Mouse (Mus musculus): ENCODE data around the gene Adgrv1. TPM values are rescaled to one million over a fixed set of nuclear protein-coding genes. Genes with fewer than 3 reads are reported as not detected.

The Adgrv1 gene
- polyA plus RNA-seq, 1 experiment from 2014 or later: 1.4 TPM

DNA sequence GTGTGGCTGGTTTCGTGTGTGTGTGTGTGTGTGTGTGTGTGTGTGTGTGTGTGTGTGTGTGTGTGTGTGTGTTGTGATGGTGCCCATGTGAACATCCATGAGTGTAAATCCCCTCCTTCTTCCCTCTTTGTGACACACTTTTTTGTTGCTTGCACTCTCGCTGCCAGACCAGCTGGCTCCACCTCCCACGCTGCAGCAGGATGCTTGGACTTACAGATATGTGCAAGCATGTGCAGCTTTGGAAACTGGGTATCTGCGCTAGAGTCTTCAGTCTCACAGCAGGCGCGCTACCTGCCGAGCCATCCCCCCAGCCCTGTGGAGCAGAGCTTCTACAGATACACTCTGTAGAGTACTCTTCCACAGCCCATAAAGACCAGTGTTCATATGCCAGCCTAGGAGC is 122.8 kb downstream of the Adgrv1 start:
- no peaks in the 10 kb centered on the region for H3K27me3 ChIP-seq (ENCODE audit: control insufficient read depth, insufficient read depth, low read length)
- H3K4me2 ChIP-seq (replicated peaks; ENCODE audit: low read depth): no peak overlapping the region
- no peak overlapping the region for H3K4me3 ChIP-seq (ENCODE audit: low read depth, low read length)
- TF ChIP-seq EP300 (optimal IDR thresholded peaks at IDR 0.05) (no peak), CTCF (IDR thresholded peaks at IDR 0.05; ENCODE audit: low read depth) (no peak)
- no peaks in the 10 kb centered on the region for H3K36me3 ChIP-seq (ENCODE audit: control insufficient read depth, insufficient read depth, low read length)
- H3K9ac ChIP-seq (ENCODE audit: low read length): no peak overlapping the region
- ATAC-seq (ENCODE audit: low FRiP score, low TSS enrichment): no peak
- no peak overlapping the region for H3K27ac ChIP-seq (replicated peaks)
- 87% methylated on average over 7 of the region's 7 CpGs for WGBS
- H3K9me3 ChIP-seq (ENCODE audit: control insufficient read depth, low read length): no peaks in the 10 kb centered on the region
- DNase-seq (ENCODE audit: low spot score): no peak
- H3K4me1 ChIP-seq (replicated peaks; ENCODE audit: control insufficient read depth, insufficient read depth): no peaks in the 10 kb centered on the region

DNA sequence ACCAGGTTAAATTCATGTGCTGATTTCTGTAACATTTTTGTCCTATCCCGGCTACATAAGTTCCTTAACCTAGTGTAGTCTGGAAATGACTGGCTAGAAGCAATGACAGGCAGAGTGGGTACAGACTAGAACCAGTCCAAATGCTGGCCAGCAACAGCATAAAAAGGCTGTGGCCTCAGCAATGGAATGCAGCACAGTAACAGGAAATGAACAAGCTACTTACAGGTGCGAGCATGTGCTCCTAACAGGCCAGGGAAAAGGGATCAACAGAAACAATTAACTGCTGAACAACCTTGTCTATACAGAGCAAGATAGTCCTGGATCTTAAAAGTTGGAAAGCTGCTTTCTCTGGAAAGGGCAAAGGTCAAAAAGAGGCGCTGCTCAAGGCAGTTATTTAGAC is 135.9 kb downstream of the Adgrv1 start:
- H3K9me3 ChIP-seq (ENCODE audit: control insufficient read depth, low read length): no peaks in the 10 kb centered on the region
- H3K4me3 ChIP-seq (ENCODE audit: low read depth, low read length): no peak overlapping the region
- no peak overlapping the region for H3K9ac ChIP-seq (ENCODE audit: low read length)
- TF ChIP-seq EP300 (optimal IDR thresholded peaks at IDR 0.05): no peak
- no peak for TF ChIP-seq CTCF (IDR thresholded peaks at IDR 0.05; ENCODE audit: low read depth)
- H3K4me1 ChIP-seq (replicated peaks; ENCODE audit: control insufficient read depth, insufficient read depth): no peaks in the 10 kb centered on the region
- no peaks in the 10 kb centered on the region for H3K36me3 ChIP-seq (ENCODE audit: control insufficient read depth, insufficient read depth, low read length)
- no peak for DNase-seq (ENCODE audit: low spot score)
- ATAC-seq (ENCODE audit: low FRiP score, low TSS enrichment): no peak
- no peaks in the 10 kb centered on the region for H3K27me3 ChIP-seq (ENCODE audit: control insufficient read depth, insufficient read depth, low read length)
- H3K4me2 ChIP-seq (replicated peaks; ENCODE audit: low read depth): no peak overlapping the region
- WGBS: 39% methylated on average over 3 of the region's 3 CpGs
- no peak overlapping the region for H3K27ac ChIP-seq (replicated peaks)

DNA sequence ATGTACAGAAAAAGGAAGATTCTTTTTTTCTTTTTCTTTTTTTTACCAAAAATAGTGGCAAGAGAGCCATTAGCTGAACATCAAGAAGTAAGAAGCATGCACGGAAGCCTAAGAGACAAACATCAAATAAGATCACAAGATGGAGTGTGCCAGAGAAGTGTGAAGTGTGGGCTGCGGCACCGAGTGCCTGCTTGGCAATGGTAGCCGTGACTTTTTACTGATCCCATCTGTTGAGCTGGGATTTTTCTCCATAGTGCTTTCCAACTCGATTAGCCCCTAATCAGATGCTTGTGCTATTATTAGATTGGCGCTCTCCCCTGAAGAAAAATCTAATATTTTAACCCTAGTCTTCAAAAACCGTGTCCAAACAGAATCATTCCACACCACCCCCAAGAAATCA is 141.0 kb downstream of the Adgrv1 start:
- Histone ChIP-seq H3K27ac (replicated peaks) (no peak overlapping the region), H3K4me2 (replicated peaks; ENCODE audit: low read depth) (no peak overlapping the region), H3K27me3 (ENCODE audit: control insufficient read depth, insufficient read depth, low read length) (no peaks in the 10 kb centered on the region), H3K4me1 (replicated peaks; ENCODE audit: control insufficient read depth, insufficient read depth) (no peaks in the 10 kb centered on the region), H3K9me3 (ENCODE audit: control insufficient read depth, low read length) (no peaks in the 10 kb centered on the region), H3K36me3 (ENCODE audit: control insufficient read depth, insufficient read depth, low read length) (no peaks in the 10 kb centered on the region), H3K9ac (ENCODE audit: low read length) (no peak overlapping the region), H3K4me3 (ENCODE audit: low read depth, low read length) (no peak overlapping the region)
- ATAC-seq (ENCODE audit: low FRiP score, low TSS enrichment) (no peak), DNase-seq (ENCODE audit: low spot score) (no peak)
- WGBS: 78% methylated on average over 7 of the region's 7 CpGs
- TF ChIP-seq EP300 (optimal IDR thresholded peaks at IDR 0.05) (no peak), CTCF (IDR thresholded peaks at IDR 0.05; ENCODE audit: low read depth) (no peak)

DNA sequence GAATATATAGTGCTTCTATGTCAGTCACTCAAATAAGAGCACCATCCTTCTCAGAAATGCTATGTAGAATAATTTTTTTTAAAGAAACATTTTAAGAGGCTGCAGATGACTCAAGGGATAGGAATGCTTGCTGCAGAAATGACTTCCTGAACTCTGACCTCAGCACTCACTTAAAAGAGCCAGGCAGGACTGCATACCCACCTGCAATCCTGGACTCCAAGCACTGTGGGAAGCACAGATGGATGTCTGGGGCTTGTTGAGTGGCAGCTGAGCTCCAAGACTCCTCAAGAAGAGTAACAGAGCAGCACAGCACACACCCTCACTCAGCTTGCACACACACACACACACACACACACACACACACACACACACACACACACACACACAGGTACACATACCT is 146.0 kb downstream of the Adgrv1 start:
- Histone ChIP-seq H3K4me1 (replicated peaks; ENCODE audit: control insufficient read depth, insufficient read depth) (no peaks in the 10 kb centered on the region), H3K4me2 (replicated peaks; ENCODE audit: low read depth) (no peak overlapping the region), H3K9ac (ENCODE audit: low read length) (no peak overlapping the region), H3K9me3 (ENCODE audit: control insufficient read depth, low read length) (no peaks in the 10 kb centered on the region), H3K36me3 (ENCODE audit: control insufficient read depth, insufficient read depth, low read length) (no peaks in the 10 kb centered on the region), H3K4me3 (ENCODE audit: low read depth, low read length) (no peak overlapping the region), H3K27me3 (ENCODE audit: control insufficient read depth, insufficient read depth, low read length) (no peaks in the 10 kb centered on the region), H3K27ac (replicated peaks) (no peak overlapping the region)
- TF ChIP-seq CTCF (IDR thresholded peaks at IDR 0.05; ENCODE audit: low read depth) (no peak), EP300 (optimal IDR thresholded peaks at IDR 0.05) (no peak)
- ATAC-seq (ENCODE audit: low FRiP score, low TSS enrichment) (no peak), DNase-seq (ENCODE audit: low spot score) (no peak)

DNA sequence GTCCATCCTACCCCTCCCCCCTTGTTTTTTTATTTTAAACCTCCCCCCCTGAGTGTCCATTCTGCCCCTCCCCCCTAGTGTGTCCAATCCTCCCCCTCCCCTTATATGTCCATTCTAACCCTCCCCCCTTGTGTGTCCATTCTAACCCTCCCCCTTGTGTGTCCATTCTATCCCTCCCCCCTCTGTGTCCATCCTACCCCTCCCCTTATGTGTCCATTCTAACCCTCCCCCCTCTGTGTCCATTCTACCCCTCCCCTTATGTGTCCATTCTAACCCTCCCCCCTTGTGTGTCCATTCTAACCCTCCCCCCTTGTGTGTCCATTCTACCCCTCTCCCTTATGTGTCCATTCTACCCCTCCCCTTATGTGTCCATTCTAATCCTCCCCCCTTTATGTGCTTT is 159.2 kb downstream of the Adgrv1 start:
- Histone ChIP-seq H3K27ac (replicated peaks) (no peak overlapping the region), H3K4me3 (ENCODE audit: low read depth, low read length) (no peak overlapping the region), H3K9me3 (ENCODE audit: control insufficient read depth, low read length) (no peaks in the 10 kb centered on the region), H3K36me3 (ENCODE audit: control insufficient read depth, insufficient read depth, low read length) (no peaks in the 10 kb centered on the region), H3K4me2 (replicated peaks; ENCODE audit: low read depth) (no peak overlapping the region), H3K4me1 (replicated peaks; ENCODE audit: control insufficient read depth, insufficient read depth) (no peaks in the 10 kb centered on the region), H3K9ac (ENCODE audit: low read length) (no peak overlapping the region), H3K27me3 (ENCODE audit: control insufficient read depth, insufficient read depth, low read length) (no peaks in the 10 kb centered on the region)
- no peak for DNase-seq (ENCODE audit: low spot score)
- TF ChIP-seq EP300 (optimal IDR thresholded peaks at IDR 0.05) (no peak), CTCF (IDR thresholded peaks at IDR 0.05; ENCODE audit: low read depth) (no peak)
- ATAC-seq (ENCODE audit: low FRiP score, low TSS enrichment): no peak; the same call in 1 of the 2 replicates

DNA sequence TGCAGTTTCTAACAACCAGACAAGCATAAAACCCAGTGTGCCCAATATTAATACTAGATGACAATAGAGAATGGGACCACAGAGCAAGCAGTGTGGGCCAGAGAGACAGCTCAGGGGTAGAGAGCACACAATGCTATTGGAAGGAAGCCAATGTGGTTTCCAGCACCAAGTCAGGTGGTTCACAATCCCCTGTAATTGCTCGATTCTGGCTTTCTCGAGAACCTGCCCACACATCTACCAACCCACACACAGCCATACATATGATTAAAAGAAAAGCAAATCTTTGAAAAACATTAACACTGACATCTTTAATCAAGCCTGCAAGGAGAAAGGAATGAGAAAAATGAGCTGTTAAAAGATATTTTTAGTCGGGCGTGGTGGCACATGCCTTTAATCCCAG is 166.3 kb downstream of the Adgrv1 start:
- no peak overlapping the region for H3K4me2 ChIP-seq (replicated peaks; ENCODE audit: low read depth)
- WGBS: 63% methylated on average over 4 of the region's 4 CpGs
- H3K27me3 ChIP-seq (ENCODE audit: control insufficient read depth, insufficient read depth, low read length): no peaks in the 10 kb centered on the region
- H3K9me3 ChIP-seq (ENCODE audit: control insufficient read depth, low read length): no peaks in the 10 kb centered on the region
- no peak overlapping the region for H3K9ac ChIP-seq (ENCODE audit: low read length)
- ATAC-seq (ENCODE audit: low FRiP score, low TSS enrichment) (no peak), DNase-seq (ENCODE audit: low spot score) (no peak)
- H3K4me1 ChIP-seq (replicated peaks; ENCODE audit: control insufficient read depth, insufficient read depth): no peaks in the 10 kb centered on the region
- TF ChIP-seq CTCF (IDR thresholded peaks at IDR 0.05; ENCODE audit: low read depth): no peak
- no peak for TF ChIP-seq EP300 (optimal IDR thresholded peaks at IDR 0.05)
- no peak overlapping the region for H3K4me3 ChIP-seq (ENCODE audit: low read depth, low read length)
- H3K36me3 ChIP-seq (ENCODE audit: control insufficient read depth, insufficient read depth, low read length): no peaks in the 10 kb centered on the region
- H3K27ac ChIP-seq (replicated peaks): no peak overlapping the region

Data from stomach, postnatal 0 days (tissue).